Mouse (Mus musculus) bone marrow, adult 2 months (tissue): ENCODE data around the gene Matn4. TPM values are rescaled to one million over a fixed set of nuclear protein-coding genes. Genes with fewer than 3 reads are reported as not detected.

Experiments used
- H3K27ac ChIP-seq: fragments of 200-500 bp; 2 replicates; pipeline ENCODE4 v1.5.1; 2012; ENCODE audit warnings: low read depth, mild to moderate bottlenecking, control low read depth, inconsistent platforms, low read length; ENCODE audit not compliant: control insufficient read depth, poor library complexity, insufficient read depth
- H3K4me1 ChIP-seq: fragments of 200-500 bp; 2 replicates; pipeline ENCODE4 v1.6.1; 2011; ENCODE audit warnings: low read length; ENCODE audit not compliant: control insufficient read depth, insufficient read depth
- H3K4me3 ChIP-seq: fragments of 200-500 bp; replicated peaks from 2 replicates; pipeline ENCODE3; 2011; ENCODE audit warnings: mild to moderate bottlenecking, low read depth, low read length, control low read depth; ENCODE audit not compliant: control insufficient read depth
- CTCF ChIP-seq: fragments of 200-500 bp; IDR thresholded peaks from 2 replicates; pipeline ENCODE4 v1.5.1; 2011; ENCODE audit warnings: low read length, control low read depth; ENCODE audit not compliant: control insufficient read depth, insufficient read depth
- POLR2A ChIP-seq: fragments of 200-500 bp; IDR thresholded peaks from 2 replicates; pipeline ENCODE4 v1.6.1; 2011; ENCODE audit warnings: low read depth, mild to moderate bottlenecking, control low read depth, low read length, borderline replicate concordance; ENCODE audit not compliant: control insufficient read depth
- WGBS: fragments of 180-500 bp; shearing (Covaris S2); methylation state at CpG from one replicate; pipeline ENCODE4 v1.1.7; 2018; 5-methylcytosine and 5-hydroxymethylcytosine counted together
- polyA plus RNA-seq: library from polyadenylated mRNA; stranded (reverse); fragments of >200 nt; gene quantifications from 2 replicates; pipeline ENCODE4 v1.2.4, GENCODE M21; 2011; ENCODE audit warnings: low replicate concordance; ENCODE audit not compliant: missing spikeins, insufficient read depth, insufficient read length

Matn4 gene
- 0.86 and 1.2 TPM in 2 replicates for polyA plus RNA-seq

GRCm38 (mm10) chr2:164405060-164405459, at the start of gene Matn4:
TSS of gene Matn4 (minus strand) at chr2:164405160.
- Histone ChIP-seq H3K4me3 (no peak within 1 kb of the TSS), H3K27ac (no peak within 1 kb of the TSS), H3K4me1 (no peaks in the 10 kb centered on the region)
- TF ChIP-seq POLR2A, result no peak
- no peak for TF ChIP-seq CTCF
- 22% methylated on average over 9 of the region's 9 CpGs for WGBS

GRCm38 (mm10) chr2:164453887-164454500, 49.0 kb upstream of the Matn4 start:
- Histone ChIP-seq H3K27ac (no peak overlapping the region), H3K4me3 (no peak overlapping the region), H3K4me1 (peaks cover 2% of the 10 kb centered on the region; the same call in 1 of the 2 replicates)
- WGBS, result 70% methylated on average over 7 of the region's 7 CpGs
- TF ChIP-seq POLR2A (no peak), CTCF (no peak)

- no peak for TF ChIP-seq POLR2A
- no peak for TF ChIP-seq CTCF
Observed at GRCm38 (mm10) chr2:164453047-164453757, 48.2 kb upstream of the Matn4 start.

GRCm38 (mm10) chr2:164452000-164452676, 47.2 kb upstream of the Matn4 start:
- H3K4me3 ChIP-seq, result no peak overlapping the region
- no peak overlapping the region for H3K27ac ChIP-seq
- H3K4me1 ChIP-seq, result no peaks in the 10 kb centered on the region; the same call in 1 of the 2 replicates
- WGBS, result 36% methylated on average over 13 of the region's 13 CpGs
- no peak for TF ChIP-seq CTCF
- no peak for TF ChIP-seq POLR2A

More at GRCm38 (mm10) chr2:164453047-164453757, 48.2 kb upstream of the Matn4 start:
- Histone ChIP-seq H3K4me1 (no peaks in the 10 kb centered on the region; the same call in 1 of the 2 replicates), H3K4me3 (no peak overlapping the region), H3K27ac (no peak overlapping the region)
- WGBS, result 73% methylated on average over 14 of the region's 14 CpGs

GRCm38 (mm10) chr2:164449341-164450042, 44.5 kb upstream of the Matn4 start:
- TF ChIP-seq CTCF, result no peak
- TF ChIP-seq POLR2A, result no peak
- Histone ChIP-seq H3K4me1 (no peaks in the 10 kb centered on the region), H3K4me3 (no peak overlapping the region), H3K27ac (no peak overlapping the region)
- 87% methylated on average over 14 of the region's 14 CpGs for WGBS

GRCm38 (mm10) chr2:164448921-164449320, 44.0 kb upstream of the Matn4 start:
- Histone ChIP-seq H3K27ac (no peak overlapping the region), H3K4me1 (no peaks in the 10 kb centered on the region), H3K4me3 (no peak overlapping the region)
- TF ChIP-seq POLR2A (no peak), CTCF (no peak)
- WGBS, result 73% methylated on average over 5 of the region's 5 CpGs

- TF ChIP-seq POLR2A, result no peak
- no peak for TF ChIP-seq CTCF
- Histone ChIP-seq H3K4me3 (no peak overlapping the region), H3K4me1 (no peaks in the 10 kb centered on the region), H3K27ac (no peak overlapping the region)
- WGBS, result 73% methylated on average over 1 of the region's 1 CpGs
Observed at GRCm38 (mm10) chr2:164448140-164448539, 43.2 kb upstream of the Matn4 start.
